Mouse (Mus musculus) kidney, adult 9 months (tissue): ENCODE results near the gene Tmem39b.

Experiments
- DNase-seq: peaks from one replicate; pipeline ENCODE4 v3.0.0; 2022

The Tmem39b gene

DNA sequence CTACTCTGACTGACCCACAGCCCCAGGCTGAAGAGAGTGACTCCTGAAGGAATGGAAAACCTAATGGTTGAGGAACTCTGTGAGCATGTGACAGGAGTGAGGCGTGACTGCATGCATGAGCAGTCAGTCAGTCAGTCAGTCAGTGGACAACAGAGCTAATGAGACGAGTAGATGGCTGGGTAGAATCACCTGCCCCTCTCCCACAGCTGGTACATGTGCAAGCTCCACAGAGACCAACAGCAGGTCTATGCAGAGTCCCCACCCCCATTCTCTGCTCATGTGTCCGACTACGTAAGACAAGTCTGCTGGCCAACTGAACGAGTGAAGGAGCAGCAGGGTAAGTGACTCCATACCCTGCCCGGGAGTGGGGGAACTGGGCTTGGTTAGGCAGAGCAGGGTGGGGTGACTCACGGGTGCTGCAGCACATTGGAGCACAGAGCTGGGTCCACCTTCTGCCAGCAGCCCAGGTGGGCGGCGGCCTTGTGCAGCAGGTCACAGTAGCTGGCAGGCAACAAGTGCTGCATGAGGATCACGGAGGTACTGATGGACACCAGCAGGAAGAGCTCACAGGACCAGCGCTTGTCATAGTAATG lies 12.6 kb downstream of the Tmem39b start:
- peak; percentile 90 for DNase-seq

DNA sequence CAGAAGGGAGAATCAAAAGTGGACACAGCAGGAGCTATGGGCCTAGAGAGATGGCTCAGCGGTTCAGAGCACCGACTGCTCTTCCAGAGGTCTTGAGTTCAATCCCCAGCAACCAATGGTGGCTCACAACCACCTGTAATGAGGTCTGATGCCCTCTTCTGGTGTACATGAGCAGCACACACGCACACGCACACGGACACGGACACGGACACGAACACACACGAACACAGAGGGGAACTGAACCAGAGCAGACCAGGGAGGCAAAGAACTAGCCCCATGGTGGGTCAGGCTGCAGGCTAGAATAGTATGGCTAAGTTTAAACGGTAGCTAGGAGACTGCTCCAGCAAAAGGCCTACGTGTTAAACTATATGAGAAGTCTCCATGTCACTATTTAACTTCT lies 14.8 kb downstream of the Tmem39b start:
- DNase-seq = no peak

DNA sequence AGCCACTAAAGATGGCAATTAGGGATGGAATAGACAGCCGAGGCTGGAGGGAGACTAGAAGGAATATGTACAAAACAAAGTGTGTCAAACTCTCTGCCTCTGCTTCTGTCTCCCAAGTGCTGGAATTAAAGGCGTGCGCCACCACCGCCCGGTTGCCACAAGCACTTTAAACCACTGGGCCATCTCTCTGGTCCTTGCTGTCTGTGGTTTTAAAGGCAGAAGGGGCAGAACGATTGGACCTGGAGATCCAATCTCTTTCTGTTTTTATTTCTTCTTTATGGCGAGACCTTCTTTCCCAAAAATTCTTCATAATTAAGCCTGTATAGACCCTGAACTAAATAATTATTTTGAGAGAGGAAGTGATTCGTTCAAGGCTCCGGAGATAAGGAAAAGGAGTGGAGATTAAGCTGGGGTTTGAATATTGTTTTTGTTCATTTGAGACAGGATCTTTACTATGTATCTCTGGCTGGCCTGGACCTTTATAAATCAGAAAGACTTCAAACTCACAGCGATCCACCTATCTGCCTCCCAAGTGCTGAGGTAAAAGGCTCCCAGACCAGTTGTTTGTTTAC lies 23.7 kb downstream of the Tmem39b start:
- no peak for DNase-seq

DNA sequence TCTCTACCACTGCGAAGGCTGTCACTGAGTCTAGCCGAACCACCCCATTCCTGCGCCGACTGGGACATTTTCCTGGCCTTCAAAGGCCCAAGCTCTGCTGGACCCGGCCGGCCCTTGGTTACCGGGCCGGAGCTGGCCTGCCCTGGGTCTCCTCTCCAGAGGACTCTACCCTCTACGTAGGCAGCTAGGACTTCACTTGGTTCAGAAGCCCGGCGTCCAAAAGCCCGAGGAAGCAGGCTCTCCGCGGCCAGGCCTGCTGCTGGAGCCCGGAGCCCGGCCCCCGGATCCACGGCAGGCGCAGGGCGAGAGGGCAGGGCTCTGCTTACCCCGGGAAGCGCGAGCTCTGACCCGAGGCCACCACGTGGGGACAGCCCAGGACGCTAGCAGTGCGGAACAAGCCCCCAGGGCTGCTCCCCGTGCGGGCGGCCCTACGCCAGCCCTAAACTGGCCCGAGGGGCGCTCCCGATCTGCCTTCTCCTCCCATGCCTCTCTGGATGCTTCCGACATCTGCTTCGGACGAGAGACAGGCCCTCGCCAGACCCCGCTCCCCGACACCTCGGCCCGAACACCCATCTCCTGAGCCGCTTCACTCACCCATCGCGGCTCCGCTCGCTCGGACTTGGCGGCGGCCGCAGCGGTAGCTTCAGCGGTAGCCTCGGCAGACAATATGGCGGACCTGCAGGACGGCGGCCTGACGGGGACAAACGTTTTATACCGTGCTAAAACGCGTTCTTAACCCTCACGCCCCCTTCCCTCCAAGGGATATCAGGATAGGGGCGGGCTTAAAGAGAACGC lies 24.4 kb downstream of the Tmem39b start, which contains the start of gene Kpna6:
Gene Kpna6 (minus strand): TSS at position 685 of the 795 bp plus-strand sequence.
- peak; percentile 93 for DNase-seq

DNA sequence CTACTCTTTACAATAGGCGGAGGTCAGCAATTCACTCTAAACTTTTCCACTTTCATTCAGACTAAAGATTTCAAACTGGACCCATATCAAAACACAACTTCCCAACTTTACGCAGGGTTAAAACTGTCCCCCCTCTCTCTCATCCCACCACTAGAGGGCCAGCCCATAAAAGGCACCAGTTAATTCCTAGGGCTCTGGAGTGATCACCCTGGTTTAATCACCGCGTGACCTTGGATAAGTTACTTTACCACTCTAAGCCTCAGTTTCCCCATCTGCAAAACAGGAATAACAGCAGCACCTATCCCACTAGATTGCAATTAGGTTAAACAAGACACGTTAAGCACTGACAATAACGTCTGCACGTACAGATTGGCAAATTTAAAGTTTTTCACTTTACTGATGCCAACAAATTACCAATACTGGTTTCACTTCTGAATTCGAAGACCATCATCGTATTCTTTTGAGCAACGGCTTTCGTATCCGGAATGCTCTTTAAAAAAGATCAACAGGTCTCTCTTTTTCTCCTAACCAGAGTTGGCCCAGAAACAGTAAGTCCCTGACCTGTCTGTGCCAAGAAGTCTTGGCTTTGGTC lies 25.1 kb downstream of the Tmem39b start:
- DNase-seq = peak; percentile 76

DNA sequence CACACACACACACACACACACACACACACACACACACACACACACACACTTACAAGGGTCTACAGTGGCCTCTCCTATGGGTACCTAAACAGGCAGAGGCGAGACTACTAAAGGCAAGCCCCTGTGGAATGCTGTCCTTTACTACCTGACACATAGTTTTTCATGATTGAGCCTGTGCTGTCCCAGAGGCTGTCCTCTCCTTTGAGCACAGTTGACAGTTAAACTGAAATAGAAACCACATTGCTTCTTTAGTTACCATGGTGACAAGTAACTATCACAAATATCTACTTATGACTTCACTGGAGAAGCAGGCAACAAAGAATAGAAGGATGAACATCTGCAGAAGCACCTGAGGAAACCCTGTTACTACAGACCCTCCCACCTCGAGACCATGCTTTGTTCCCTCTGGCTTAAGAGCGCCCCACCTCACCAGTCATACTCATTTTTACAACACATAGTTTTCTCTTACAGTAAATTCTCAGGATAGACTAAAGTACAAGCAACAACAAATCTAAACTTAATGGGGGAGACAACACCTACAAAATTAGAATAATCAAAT lies 34.3 kb downstream of the Tmem39b start:
- DNase-seq = no peak

DNA sequence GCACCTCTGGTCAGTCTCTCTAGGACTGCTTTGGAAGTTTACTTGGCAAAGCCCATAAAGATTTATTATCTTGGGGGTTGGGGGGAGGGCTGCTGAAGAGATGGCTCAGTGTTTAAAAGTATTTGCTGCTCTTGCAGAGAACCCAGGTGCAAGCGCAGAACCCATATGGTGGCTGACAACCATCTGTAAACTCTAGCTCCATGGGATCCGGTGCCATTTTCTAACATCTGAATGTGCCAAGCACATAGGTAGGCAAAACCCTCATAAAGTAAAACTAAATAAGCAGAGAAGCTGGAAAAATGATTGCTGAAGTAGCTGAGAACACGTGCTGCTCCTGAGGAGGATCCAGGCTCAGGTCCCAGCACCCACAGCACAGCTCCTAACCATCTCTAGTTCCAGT lies 35.1 kb downstream of the Tmem39b start:
- no peak for DNase-seq

DNA sequence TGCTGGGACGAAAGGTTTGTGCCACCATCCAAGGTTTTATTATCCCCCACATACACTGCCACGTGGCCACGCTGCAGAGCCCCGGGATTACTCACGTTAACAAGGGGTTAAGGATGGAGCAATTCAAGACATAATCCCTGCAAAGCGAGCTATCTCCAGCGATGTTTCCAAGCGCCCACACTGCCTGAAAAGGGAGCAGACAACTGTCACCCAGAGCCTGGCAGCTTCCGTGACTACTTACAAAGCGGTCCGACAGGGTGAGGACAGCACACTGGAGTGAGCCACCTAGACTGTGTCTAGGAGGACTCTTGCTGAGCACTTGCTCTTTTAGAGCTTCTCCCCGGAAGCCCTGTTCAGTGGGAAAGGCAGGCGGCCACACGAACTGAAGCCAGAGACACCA lies 41.9 kb downstream of the Tmem39b start:
- DNase-seq = no peak

DNA sequence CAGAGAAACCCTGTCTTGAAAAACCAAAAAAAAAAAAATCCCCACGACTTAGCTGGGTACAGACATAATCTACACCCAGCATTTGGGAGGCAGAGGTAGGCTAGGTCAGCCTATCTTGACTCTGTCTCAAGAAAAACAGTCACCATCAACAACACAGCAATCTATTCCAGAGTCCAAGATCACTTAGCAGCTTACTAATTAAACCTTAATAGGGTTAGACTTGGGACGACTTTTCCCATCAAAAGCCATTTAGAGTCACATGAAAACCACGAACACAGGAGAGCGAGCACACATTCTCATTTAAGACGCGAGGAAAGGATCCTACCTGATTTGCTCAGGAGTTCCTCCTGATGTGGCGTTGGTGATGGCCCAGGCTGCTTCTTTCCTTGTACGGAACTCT lies 46.3 kb downstream of the Tmem39b start:
- peak; percentile 67 for DNase-seq

DNA sequence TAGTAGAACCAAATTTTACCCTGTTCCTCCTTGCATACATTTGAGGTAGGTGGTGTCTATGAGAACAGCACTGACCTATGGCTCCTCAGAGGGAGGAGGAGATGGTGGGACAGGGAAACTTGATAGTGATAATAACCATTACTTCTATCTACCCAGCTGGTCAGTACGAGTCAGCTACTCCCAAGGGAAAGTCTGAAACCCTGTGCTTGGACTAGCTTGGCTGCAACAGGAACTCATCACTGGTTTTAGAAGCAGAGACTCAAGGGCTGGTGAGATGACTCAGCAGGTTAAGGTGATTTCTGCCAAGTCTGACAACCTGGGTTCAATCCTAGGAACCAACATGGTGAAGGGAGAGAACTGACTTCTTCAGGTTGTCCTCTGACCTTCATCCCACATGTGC lies 48.0 kb downstream of the Tmem39b start:
- no peak for DNase-seq

DNA sequence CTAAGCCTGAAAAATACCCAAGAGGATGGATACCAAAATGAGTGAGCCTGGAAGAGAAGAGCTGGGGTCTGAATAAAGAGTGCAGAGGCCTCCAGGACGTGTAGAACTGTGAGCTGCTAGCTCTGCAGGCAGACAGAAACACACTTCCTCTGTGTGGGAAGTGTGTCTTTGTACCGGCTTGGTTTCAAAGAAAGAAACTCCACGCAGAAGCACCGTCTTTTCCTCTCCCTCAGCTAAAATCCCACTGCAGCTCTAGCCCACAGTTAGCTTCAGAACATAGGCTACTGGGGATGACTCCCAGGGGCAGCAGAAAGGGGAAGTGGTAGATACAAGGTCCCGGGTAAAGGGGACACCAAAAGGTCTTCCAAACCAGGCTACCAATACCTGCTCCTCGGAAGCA lies 51.4 kb downstream of the Tmem39b start:
- DNase-seq = no peak

DNA sequence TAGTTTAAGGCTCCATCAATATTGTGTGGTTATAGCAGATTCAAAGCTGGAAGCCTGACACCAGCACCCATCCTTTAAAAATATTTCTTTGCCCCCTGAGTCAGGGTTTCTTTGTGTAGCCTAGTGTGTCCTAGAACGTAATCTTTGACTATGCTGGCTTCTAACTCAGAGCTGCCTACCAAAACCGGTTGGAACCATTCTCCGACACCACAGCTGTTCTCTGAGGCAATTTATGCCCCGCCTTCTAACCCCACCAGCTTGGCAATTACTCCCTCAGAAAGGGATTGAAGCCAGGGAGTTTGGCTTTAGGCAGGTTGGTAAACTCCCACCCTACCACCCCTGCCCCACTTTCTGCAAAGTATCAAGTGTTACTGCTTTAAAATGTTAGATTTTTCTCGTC lies 54.9 kb downstream of the Tmem39b start:
- peak; percentile 42 for DNase-seq

DNA sequence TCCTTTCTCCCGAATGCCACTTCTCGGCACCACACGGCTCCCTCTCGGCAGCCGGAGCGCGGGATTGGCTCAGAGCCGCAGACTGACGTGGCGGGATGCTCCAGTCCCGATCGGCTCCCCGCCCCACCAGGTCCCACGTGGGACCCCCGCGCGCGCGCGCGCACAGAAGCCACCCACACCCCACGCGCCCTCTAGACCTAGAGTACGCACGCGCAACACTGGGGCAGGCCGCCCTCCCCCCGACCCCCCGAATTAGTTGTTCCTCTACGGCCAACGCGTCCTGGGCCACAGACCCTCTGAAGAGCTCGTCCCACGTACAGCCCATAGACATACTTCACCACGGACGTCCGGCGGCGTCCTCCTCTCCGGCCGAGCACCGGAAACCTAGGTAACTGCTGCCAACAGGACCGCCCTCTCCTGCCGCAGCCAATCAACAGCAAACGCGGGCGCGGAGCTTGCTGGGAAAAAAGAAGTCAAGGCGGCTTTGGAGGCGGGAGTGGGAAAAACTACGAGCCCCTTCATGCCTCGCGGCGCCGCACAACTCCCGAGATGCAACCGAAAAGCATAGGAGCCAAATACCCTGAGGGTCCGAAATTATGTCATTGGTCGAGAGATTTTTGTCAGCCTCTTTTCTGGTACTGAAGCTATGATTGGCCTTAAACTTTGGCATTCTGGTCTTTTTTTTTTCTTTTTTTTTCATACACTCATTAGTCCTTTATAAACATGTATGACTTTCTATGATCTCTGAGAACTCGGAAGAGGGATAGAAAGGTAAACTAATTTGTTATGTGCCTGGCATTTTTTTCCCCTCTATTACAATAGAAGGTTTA lies 55.8 kb downstream of the Tmem39b start, which contains the start of gene Txlna:
Gene Txlna (minus strand): TSS at position 428 of the 830 bp plus-strand sequence.
- DNase-seq = peak; percentile 98

DNA sequence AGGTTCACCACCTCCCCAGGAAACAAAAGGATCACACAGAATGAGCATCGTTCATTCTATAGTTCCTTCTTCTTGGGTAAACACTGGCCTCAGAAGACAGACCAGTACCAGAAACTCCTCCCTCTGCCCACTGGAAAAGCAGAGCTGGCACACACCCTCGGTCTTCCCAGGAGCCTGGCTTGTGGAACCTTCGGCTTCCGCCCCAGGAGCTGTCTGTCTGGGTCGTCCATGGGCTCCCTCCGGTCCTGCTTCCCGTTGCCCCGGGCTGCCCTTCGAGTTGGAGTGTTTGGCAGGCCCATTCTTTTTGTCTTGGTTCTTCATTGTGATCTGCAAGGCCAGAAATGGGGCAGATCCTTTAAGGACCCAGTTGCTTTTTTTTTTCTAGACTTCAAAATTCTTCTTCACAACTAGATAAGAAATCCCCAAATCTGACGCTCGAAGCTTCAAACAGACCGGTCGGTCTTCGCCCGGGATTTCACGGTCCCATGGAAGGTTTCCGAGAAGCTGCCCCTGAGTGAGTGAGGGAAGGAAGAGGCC lies 56.5 kb downstream of the Tmem39b start:
- peak; percentile 48 for DNase-seq

DNA sequence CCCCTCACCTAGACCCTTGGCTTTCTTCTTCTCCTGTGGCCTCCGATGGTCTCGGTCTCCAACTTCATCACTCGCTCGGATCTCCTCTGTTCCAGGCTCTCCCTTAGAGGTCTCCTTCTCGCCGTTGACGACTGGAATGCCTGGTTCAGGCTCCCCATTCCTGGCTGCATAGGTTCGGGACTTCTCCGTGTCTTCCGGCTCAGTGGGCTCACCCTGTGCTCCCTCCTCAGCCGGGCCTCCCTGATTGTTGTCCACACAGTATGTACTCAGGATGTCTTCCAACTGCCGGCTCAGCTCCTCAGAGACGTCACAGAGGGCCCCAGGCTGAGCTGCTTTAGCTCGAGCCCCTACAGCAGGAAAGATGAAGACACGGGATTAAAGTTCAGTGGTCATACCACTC lies 57.4 kb downstream of the Tmem39b start:
- no peak for DNase-seq

DNA sequence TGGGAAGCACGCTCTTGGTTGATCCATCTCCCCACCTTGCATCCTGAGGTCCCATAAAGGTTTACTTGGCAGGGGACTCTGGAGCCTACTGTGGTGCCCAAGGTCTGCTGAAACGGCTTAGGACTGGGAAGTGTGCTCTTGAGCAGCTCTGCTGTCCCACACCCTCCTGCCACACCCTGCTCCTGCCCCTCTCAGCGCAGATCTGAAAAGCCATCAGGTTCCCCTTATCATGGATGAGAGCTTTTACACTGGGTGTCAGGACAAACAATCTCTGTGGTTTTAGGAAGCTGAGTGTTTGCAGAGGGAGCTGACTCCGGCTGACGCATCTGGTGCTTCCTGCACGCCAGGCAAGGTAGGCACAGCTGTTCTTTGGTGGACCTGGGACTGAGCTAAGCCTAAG lies 62.8 kb downstream of the Tmem39b start:
- DNase-seq = no peak

DNA sequence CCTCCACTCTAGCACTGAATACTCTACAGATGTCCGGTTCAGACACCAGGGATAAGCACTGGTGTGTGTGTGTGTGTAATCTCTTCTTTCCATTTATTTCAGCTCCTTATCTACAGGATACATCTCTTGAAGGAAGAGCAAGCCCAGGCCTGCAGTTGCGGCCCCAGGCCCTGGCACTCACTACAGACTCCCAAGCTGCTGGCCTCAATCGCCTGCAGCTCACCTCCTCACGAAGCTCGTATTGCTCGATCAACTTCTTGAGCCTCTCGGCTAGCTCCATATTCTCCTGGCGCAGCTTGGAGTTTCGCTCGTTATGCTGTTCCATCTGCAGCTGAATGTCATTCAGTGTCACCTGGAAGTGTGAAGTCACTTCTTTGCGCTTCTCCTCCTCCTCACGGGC lies 64.8 kb downstream of the Tmem39b start:
- no peak for DNase-seq

DNA sequence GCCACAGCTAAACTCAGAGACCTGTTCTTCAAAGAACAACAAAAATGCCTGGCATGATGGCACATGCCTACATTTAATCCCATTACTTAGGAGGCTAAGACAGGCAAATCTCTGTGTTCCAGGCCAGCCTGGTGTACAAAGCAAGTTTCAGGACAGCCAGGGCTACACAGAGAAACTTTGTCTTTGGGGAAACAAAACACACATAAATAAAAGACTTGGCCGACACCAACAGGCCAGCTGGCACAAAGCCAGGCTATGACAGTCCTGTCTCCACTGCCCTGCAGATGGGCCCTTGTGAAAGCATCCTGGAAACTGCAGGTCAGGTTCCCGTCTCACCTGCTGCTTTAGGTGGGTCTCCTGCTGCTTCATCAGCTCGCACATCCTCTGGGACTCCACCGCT lies 65.7 kb downstream of the Tmem39b start:
- no peak for DNase-seq
